Mouse (Mus musculus) MEL (cell line): ENCODE measurements around the gene Omt2b.

Source experiments
- JUND ChIP-seq: IDR thresholded peaks from 2 replicates; pipeline ENCODE4 v1.6.1; 2011; ENCODE audit warnings: low read depth, mild to moderate bottlenecking, improper control_type of control experiment, low read length
- POLR2AphosphoS2 ChIP-seq: IDR thresholded peaks from 2 replicates; pipeline ENCODE4 v1.6.1; 2011; ENCODE audit warnings: low read length, improper control_type of control experiment
- TCF12 ChIP-seq: IDR thresholded peaks from 2 replicates; pipeline ENCODE4 v1.6.1; 2014; ENCODE audit warnings: low read depth, mild to moderate bottlenecking, inconsistent platforms, low read length, improper control_type of control experiment, moderate library complexity
- UBTF ChIP-seq: IDR thresholded peaks from 2 replicates; pipeline ENCODE4 v1.6.1; 2012; ENCODE audit warnings: low read depth, mild to moderate bottlenecking, inconsistent platforms, low read length, improper control_type of control experiment, moderate library complexity, borderline replicate concordance; ENCODE audit not compliant: insufficient read depth
- ZKSCAN1 ChIP-seq: IDR thresholded peaks from 2 replicates; pipeline ENCODE4 v1.6.1; 2012; ENCODE audit warnings: low read depth, mild to moderate bottlenecking, inconsistent platforms, low read length, improper control_type of control experiment, moderate library complexity

DNA sequence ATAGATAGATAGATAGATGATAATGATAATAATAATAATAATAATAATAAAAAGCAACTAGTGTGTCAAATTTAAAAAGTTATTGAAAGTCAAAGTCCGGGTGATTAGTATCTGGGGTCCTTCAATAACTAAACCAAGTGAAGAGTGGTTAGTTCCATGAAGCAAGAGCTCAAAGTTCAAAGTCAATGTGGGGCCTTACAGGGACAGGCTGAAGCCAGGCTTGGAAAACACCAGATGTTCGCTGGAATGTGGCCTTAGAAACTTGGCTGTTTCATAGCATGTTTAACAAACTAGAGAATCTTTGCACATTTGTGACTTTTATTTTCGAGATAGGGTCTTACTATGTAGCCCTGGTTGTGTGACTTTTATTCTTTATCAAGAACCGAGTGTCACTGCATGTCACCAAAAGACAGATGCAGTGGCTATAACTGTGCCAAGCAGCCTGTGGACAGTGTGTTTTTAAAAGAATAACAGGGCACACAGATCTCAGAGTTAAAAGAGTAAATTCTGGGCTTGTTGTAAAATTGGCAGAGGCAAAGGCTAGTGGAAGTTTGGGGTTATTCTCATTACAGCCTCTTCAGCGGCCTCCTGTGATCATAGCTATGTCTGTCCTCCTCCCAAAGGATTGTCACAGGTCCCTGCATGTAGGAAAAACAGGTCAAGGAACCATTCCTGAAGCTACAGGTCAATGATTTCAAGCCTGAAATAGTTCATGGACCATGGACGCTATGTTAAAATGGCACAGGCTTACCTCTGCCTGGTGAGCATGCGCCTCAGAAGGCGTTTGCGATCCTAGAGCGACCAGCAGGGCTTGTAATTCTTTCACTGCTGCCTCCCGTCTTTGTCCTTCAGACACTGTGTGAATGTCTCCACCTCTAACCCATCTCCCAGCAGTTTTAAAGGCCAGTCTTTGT, 27.5 kb downstream of the Omt2b start:
- no peak for TF ChIP-seq POLR2AphosphoS2
- TF ChIP-seq TCF12, result no peak
- no peak for TF ChIP-seq JUND
- TF ChIP-seq UBTF, result no peak
- no peak for TF ChIP-seq ZKSCAN1
